Mouse (Mus musculus) urinary bladder, postnatal 10 days (tissue): Measurements from ENCODE around the gene Erh.

Source experiments
- DNase-seq: peaks from one replicate; pipeline ENCODE4 v3.0.0; 2022; ENCODE audit warnings: low spot score

Gene Erh

DNA sequence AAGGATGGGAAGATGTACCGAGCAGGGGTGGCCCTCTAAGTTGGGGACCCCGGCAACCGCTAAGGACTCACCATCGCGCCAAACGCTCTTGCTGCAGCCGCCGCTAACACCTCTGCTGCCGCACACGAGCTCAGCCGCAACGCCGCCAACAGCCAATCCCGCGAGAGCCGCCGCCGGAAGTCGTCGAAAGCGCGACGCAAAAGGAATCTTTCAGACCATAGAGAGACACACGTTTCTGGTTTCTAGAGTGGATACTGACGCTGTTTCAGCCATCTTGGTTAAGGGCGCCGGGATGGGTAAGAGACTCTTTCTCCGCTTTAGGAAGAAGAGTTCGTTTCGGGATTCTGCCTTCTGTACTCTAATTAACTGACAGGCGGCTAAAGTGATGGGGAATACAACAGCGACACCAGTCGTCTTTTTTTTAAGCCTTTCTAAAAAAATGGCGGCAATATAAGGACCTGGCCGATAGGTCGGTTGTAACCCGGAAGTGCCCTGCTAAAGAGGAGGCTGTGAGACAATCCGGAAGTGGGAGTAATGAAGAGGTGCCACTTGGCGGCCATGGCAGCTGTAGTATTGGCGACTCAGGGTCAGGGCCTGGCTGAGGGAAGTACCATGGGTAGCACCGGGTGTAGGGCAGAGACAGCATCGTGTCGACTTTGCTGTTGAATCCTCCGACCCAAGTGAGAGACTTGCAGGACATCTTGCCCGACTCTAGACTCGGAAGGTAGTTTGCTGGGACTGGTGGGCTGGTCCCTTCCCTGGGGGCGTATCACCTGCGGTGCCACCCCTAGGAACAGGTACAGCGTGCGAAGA, at the start of gene Erh, which contains the start of gene Slc39a9:
Gene Erh (minus strand): TSS at position 649 of the 813 bp plus-strand sequence.
Gene Slc39a9 (plus strand): TSS at position 191 of the 813 bp plus-strand sequence.
- peak; percentile 70 for DNase-seq

DNA sequence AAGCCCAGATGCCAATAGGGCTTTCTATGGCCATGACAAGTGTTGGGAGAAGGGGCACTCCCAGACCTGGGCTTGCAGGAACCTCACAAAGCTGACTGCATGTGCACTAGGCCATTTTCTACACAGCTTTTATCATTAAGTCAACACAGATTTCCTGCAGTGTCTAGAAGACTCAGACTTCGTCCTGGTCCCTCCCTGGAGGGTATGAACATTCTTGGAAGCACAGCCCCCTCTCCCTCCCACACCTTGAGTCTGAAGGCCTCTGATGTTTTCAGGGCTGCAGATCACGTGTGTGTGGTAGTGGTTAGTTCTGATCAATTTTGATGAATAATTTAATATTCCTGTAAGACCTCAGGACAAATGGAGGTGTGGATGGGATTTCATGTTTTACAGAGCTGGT, 49.6 kb upstream of the Erh start:
- no peak for DNase-seq

DNA sequence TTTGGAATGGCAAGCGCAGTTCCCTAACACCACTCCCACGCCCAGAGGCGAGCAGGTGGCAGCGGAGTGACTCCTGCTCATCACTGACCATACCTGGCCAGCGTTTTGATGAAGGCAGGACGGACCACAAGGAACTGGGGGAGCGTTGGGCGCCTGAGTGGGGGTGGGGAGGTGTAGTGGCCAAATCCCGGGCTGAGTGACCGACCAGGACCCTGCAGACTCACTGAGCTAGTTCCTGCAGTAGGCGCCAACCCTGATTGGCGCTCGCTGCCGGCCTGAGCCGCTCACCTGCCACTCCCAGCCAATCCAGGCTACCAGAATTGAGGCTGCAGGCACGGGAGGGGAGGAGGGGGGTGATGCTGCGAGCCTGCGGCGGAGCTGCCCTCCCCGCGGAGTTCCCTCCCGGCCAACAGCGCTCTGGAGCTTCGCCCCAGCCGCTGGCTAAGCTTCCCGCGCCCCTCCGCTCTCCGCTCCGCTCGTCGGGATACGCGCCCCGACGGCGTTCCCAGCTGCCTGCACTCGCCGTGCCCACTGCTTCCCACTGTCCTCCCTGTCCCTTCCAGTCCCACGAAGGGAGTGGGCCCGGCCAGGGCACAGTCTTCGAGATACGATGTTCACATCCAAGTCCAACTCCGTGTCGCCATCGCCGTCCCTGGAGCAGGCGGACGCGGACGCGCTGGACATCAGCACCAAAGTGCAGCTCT, 48.3 kb upstream of the Erh start, which contains the start of gene Plekhd1:
Gene Plekhd1 (plus strand): TSS at position 323 of the 704 bp plus-strand sequence.
- no peak for DNase-seq

DNA sequence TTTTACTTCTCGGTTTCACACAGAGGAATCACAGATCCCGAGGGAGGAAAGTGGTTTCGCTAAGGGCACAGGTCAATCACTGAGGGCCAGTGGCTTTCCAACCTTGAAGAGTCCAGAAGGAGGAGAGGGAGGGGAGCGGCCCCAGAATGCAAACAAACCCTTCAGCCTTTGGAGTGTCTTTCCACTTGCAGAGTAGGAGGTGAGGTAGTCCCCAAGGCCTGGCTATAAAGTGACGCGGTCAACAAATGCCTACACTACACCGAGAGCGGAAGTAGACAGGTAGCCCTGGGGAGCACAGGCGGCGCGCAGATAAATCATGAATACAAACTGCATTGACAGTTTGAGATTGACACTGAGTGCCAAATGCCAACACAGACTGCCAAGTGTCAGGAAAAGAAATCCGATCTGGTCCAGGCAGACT, 47.5 kb upstream of the Erh start:
- DNase-seq: no peak

DNA sequence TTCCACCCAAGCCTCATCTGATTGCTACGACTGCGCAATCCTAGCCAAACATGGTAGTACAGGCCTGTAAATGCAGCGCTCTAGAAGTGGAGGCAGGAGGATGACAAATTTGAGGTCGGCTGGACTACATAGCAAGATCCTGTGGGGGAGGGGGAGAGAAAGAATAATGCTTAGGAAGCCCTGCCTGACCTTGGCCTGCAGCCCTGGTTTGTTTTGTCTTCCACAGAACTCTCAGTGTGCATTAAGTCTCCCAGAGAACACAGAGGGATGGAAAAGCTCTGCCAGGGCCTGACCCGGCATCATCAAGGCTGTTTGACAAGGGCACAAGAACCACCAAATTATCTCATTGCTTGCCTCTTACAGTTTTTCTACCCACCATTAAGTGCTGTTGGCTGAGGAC, 45.6 kb upstream of the Erh start:
- no peak for DNase-seq

DNA sequence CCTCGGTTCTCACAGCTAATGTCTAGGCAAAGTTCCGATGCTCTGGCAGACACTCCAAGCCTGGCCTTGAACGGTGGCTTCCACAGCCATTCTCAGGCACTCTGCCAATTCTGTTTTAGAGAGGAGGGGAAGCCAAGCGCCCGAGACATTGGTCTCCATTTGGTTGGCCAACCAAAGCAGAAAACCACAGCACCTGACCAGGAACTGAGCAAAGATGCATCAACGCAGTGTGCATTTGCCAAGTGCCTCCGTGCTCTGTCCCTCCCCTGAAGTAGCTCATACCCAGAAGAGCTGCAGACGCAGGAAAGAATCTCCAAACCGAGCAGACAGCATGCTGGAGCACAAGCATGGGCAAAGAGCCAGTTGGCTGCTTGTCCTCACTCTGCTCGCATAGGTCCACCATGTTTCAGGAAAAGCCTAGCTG, 43.7 kb upstream of the Erh start:
- DNase-seq: no peak

DNA sequence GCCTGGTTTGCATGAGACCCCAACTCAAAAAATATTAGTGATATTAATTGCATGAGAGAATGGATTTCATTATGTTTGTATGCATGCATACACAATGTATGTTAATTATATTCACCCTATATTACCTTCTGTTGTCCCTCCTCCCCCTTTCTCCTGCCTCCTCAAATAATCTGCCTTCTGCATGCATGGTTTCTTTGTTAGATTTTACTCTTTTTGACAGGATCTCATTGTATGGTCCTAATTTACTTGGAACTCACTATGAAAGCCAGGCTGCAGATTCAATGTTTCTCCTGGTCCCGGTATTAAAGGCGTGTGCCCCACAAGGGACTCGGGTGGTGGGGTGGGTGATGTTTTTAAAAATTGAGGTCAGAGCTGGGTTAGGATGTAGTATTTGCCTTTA, 40.2 kb upstream of the Erh start:
- no peak for DNase-seq

DNA sequence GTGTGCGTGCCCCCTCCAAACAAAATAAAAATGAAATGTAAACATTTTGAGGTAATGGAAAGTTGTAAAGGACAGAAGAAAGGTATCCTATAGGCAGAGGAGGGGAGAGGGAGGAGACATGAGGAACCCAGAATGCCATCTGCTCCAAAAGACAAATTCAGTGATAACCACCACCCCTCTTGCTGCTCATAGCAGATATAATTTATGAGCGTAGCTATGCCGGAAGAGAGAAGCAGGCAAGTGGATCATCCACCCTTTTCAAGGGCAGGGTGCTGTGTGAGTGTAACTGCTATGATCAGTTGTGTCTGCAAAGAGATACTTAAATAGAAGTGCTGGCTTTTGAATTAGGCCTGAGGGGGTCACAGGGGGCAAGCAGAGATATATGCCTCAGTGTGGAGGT, 39.4 kb upstream of the Erh start:
- DNase-seq: no peak

DNA sequence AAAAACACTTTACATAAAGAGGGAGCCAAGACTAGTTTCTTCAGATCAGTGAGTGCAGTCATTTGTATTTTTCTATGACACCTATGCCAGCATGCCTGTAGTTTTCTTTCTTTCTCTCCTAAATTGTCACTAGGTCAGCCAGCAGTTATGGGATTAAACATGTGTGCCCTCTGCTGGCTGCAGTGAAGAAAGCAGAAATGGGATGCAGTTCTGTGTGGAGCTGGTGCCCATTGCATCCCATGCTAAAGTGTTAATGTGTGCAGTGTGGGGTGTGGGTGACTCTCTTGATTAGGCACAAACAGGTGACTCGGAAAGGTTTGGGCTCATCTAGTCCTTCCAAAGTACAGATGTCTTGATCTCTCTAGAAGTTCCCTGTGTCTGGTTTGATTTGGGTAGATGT, 37.2 kb upstream of the Erh start:
- DNase-seq: no peak

DNA sequence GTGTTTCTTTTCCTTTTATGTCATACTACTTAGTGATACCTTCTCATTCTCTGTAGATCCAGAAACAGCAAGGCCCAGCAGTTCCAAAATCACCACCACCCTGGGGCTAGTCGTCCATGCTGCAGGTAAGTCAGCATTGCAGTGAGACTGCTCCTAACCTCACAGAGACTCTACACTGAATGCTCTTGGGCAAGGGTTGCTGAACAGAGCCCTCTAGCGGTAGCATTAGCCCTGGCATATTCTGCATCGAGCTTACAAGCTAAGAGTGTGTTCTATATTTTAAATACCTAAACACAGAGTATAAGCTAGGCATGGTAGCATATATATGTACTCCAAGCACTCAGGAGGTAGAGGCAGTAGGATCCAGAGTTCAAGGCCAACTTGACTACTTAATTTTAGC, 29.0 kb upstream of the Erh start:
- DNase-seq: no peak

DNA sequence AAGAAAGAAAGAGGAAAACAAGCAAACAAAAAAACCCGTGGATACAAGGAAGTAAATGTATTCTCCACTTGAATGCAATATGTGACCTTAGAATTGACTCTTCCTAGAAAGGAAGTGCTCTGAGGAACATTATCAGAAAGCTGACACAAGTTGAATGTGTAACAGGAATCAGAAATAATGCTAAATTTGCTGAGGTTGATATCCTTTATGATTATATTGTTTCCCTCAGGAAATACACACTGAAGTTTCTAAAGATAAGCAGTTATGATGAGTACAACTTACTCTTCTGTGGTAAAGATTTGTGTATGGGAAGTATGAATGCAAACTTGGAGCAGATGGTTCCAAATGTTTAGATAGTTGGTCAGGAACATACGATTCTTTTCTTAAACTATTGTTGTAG, 24.2 kb upstream of the Erh start:
- DNase-seq: no peak

DNA sequence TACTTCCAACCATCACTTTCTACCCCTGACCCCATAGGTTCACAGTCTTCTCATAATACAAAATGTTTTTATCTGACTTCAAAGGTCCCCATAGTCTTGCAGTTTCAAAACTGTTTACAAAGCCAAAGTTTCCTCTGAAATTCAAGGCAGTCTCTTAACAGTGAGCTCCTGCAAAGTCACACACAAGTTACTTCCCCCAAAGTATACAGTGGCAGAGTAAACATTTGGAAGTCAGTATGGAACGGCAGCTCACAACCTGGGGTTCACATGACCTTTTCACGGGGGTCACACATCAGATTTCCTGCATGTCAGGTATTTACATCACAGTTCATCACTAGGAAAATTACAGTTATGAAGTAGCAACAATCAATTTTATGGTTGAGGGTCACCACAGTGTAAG, 19.8 kb upstream of the Erh start:
- no peak for DNase-seq

DNA sequence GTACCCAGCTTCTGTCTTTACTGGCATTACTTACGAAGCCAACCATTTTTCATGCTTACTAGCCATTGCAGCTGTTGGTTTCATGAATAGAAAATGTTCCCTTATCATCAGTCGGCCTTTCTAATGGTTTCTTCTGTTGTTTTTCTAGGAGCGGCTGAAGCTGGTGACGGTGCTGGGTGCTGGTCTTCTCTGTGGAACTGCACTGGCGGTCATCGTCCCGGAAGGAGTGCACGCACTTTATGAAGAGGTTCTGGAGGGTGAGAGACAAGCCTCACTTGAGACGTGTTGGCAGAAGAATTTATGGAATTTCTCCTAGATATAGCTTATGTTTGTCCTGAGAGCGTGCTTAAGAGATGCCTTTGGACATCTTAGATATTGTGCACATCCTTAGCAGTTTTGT, 18.2 kb upstream of the Erh start:
- no peak for DNase-seq

DNA sequence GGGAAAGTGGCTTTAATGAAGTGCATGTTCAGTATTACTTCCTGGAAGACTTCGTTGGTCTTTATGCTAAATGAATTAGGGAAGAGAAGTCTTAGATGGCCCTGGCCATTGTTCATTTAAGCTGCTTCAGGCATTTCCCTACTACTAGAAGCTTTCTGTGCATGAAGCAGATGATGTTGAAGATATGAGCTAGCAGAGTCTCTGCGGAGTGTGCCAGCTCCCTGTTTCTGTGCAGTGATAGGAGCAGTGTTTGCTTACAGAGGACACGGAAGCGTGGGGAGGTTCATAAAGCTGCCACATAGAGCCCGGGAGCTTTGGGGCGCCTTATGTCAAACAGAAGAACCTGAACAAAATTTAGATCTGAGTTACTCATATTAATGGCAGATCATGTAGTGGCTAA, 14.5 kb upstream of the Erh start:
- no peak for DNase-seq

DNA sequence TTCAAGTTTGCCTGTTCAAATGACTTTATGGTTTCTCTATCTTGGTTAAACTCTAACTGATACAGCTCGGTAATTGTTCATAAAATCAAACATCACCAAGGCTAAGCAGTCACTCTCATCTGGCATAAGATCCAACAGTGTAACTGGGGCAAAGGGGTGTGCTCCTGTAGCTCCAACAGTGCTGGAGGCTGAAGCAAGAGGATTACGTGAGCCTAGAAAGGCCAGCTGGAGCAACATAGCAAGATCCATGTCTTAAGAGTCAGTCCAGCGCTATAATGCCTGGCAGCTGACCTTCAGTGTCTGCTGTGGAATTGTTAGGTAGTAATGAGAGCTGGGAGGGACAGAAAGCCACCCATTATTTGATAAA, 10.5 kb upstream of the Erh start:
- no peak for DNase-seq

DNA sequence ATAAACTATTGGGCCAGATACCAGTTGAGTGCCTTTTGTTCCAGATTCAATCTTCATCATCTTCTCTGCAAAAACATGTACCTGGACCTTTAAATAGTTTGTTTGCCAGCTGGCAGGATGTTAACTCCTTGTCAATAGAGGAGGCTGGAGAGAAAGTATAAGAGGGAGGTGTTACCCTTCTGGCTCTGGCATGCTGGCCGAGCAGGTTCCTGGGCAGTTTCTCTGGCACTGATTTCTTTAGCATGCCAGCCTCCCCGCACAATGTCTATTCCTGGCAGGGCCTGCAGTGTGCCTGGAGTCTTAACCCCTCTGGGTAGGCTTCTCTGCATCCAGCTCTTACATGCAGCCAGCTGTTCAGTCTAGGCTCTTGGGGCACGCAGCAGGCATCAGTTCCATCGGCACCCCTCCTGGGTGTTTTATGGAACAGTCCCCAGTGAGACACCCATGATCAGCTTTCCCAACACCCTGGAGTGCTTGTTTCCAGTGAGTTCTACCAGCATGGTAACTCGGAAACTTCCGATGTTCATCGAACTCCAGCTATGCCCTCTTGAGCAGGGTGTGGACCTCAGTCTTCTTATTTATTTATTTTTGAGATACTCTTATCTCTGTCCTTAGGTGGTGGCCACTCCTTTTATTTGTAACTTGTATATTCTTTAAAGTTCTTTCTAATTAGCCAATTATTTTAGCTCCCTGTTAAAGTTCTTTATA, 10.0 kb upstream of the Erh start:
- no peak for DNase-seq

DNA sequence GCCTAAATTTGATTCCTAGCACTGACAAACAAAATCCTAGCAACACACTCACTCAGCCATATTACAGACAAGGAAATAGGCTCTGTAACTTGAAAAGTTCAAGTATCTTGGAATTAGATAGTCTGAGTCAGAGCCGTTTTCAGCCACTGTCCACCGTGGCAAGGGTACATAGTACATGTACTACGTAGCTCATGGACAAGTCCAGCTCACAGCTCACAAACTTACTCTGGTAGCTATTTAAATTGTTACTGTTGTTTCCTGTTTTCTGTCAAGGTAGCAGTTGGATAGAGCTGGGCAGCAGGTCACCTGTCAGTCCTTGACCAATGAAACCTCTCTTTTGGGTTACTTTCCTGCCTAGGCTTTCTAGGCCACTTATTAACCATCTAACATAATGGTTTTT, 2.2 kb upstream of the Erh start:
- no peak for DNase-seq

DNA sequence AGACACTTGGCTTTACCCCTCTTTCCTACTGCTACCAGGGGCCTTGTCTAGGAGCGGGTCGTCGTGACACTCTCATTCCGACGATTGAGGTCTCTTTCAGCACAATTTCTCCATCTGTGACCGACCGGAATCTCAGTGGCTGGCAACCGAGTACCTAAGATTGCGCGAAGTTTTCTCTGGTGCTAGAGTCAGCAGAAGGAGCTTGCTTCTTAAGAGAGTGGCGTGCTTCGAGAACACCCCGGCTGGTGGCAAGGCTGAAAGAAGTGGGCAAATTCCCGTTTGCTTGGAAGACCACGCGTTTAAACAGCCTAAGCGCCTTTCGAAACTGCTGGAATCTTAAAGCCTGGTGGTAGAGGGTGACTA, 346 bp upstream of the Erh start:
- no peak for DNase-seq

DNA sequence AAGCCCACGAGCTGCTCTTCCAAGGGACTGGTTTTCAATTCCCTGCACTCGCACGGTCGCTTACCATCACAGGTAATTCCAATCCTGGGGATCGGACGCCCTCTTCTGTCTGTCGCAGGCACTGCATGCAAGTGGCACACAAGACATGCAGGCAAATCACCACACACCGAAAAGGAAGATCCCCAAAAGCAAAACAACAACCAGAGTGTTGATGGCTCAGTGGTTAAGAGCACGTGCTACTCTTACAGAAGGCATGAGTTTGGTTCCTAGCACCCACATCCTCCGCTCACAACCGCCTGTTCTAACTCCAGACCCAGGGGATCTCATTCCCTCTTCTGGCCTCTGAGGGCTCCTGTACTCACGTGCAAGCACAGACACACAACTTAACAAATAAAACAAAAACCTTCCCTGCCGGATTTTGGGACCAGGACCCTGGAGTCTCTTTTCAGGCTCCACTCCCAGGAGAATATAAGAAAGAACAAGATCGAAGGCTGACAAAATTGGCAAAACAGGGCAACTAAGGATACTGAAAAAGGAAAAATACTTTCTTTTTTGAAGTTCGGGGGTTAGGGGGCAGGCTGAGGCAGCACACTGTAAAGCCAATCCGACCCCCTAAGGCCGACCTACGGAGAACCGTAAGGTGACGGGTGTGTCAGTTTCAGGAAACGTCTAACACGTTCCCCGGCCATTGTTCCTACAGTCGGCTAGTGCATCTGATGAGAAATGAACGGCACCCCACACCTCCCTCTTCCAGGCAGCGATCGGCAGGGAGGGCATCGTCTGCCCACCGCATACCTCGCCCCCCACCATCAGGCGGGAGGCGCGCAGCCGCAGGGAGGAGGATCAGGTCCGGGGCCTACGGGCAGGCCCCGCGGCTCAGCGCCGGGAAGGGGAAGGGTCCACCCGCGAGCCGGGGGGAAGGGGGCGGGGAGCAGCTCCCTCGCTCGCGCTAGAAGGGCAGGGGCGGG, 1.1 kb downstream of the Erh start:
- DNase-seq: peak; percentile 22

DNA sequence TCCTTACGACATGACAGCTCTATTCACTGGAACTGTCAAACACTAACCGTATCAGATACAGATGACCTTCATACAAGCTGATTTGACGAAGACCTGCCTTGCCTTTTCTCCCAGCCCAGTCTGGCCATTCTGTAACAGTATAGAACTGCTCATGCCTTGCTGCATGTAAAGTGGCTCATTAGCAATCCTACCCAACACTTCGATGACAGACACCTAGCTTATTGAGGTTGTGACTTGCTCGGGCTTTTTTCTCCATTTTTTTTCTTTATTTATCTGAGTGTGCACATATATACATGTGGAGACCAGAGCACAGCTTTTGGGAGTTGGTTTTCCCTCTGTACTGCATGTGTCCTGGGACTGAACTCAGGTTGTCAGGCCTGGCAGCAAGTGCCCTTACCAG, 12.4 kb downstream of the Erh start:
- no peak for DNase-seq

DNA sequence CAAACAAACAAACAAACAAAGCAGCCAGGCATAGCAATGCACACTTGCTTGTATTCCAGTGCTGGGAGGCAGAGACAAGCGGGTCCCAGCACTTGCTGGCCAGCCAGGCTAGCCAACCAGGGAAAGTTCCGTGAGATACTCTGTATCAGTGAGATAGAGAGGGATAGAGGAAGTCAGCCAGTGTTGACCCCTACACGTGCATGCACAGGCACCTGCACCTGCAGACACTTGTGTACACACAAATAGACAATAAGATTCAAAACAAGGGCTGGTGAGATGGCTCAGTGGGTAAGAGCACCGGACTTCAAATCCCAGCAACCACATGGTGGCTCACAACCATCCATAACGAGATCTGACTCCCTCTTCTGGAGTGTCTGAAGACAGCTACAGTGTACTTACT, 23.6 kb downstream of the Erh start:
- no peak for DNase-seq
